Mouse (Mus musculus): ENCODE results near the gene Mycbp2. TPM values are rescaled to one million over a fixed set of nuclear protein-coding genes. Genes with fewer than 3 reads are reported as not detected.

Mycbp2 gene
- 20.2 and 22.7 TPM in 2 replicates for polyA plus RNA-seq (2016; fragmentation: Nextera tagmentation; extraction: Ambion mirVana)

DNA sequence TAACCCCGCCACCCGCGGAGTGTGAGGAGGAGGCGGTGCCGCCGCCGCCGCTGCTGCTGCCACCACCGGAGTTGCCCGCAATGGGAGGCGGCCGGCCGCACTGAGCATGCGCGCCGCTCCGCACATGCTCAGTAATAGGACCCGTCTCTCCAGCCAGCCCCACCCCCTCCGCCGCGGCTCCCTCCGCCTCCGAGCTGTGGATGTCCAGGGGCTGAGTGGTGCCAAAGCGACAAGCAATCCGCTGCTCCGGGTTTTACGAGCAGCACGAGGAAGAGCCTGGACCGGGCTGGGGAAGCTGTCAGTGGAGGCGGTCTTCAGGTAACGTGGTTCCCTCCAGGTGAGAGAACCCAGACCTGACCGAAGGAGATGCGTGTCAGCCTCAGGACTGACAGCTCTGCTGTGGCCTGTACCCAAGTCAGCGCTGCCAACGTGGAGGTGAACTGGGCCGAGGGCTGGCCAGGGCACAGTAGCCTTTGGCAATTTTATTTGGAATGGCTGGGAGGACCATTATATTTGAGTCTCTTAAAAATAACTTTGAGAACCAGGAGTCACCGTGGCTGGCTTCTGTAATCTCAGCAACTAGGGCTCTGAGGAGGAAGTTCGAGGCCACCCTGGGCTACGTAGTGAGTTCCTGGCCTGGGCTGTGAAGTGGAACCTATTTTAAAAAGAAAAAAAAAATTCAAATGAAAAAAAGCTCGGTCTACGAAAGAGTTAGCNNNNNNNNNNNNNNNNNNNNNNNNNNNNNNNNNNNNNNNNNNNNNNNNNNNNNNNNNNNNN is at the start of gene Mycbp2:
Mycbp2 (minus strand) TSS at position 86 of the 777 bp plus-strand sequence.
- Histone ChIP-seq H3K4me2 (peak within 1 kb of the TSS; percentile 75), H3K4me3 (replicated peaks) (peak within 1 kb of the TSS; percentile 82), H3K36me3 (no peaks in the 10 kb centered on the region), H3K27me3 (no peaks in the 10 kb centered on the region), H3K9ac (replicated peaks) (peak within 1 kb of the TSS; percentile 82), H3K9me3 (no peaks in the 10 kb centered on the region), H3K27ac (peak within 1 kb of the TSS; percentile 87), H3K4me1 (replicated peaks) (peaks cover 10% of the 10 kb centered on the region)
- WGBS = 6% methylated on average over 41 of the region's 41 CpGs
- peak; percentile 98 for ATAC-seq (ENCODE audit: insufficient number of reproducible peaks, insufficient read depth, low FRiP score, low TSS enrichment, low read depth)

DNA sequence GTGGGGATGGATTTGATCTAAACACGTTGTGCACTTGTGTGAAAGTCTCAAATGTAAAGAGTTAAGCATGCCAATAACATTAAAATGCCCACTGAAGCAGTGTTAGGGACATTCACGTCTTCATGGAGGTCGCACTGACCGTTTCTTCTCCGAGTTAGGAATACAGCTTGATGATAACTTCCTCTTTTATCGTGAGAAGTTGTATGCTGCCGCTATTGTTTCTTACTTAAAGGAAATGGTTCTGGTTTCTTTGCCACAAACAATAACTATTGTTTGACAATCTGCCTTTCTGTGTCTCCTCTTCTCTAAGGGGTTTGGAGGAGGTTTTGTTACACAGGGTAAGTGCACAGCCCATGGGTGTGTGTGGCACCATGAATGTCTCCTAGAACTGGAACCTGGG is 45.8 kb upstream of the Mycbp2 start:
- Histone ChIP-seq H3K9ac (replicated peaks) (no peak overlapping the region), H3K4me1 (replicated peaks) (no peaks in the 10 kb centered on the region), H3K27me3 (no peaks in the 10 kb centered on the region), H3K4me3 (replicated peaks) (no peak overlapping the region), H3K9me3 (no peaks in the 10 kb centered on the region), H3K4me2 (no peak overlapping the region), H3K36me3 (no peaks in the 10 kb centered on the region), H3K27ac (no peak overlapping the region)
- 89% methylated on average over 7 of the region's 7 CpGs for WGBS
- no peak for ATAC-seq (ENCODE audit: insufficient number of reproducible peaks, insufficient read depth, low FRiP score, low TSS enrichment, low read depth)

DNA sequence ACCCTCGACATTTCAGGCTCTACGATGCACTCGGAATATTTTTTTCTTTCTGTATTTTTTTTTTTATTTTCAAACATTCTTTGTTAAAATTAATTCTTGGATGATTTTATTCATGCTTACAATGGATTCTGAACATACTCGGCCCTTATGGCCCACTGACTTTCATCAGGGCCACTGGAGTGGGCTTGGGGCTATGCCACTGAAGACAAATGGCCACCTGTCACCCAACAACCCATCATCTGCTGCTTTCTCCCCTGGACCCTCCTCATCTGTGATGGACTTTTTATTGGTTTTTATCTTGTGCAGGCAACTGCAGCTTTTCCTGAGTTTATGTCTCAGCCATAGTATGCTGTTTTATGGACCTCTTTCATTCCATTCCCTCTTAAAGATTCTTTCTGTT is 40.8 kb upstream of the Mycbp2 start:
- H3K27me3 ChIP-seq = no peaks in the 10 kb centered on the region
- no peaks in the 10 kb centered on the region for H3K9me3 ChIP-seq
- no peak overlapping the region for H3K9ac ChIP-seq (replicated peaks)
- 88% methylated on average over 4 of the region's 4 CpGs for WGBS
- H3K36me3 ChIP-seq = no peaks in the 10 kb centered on the region
- ATAC-seq (ENCODE audit: insufficient number of reproducible peaks, insufficient read depth, low FRiP score, low TSS enrichment, low read depth) = no peak
- no peaks in the 10 kb centered on the region for H3K4me1 ChIP-seq (replicated peaks)
- H3K4me2 ChIP-seq = no peak overlapping the region
- H3K27ac ChIP-seq = no peak overlapping the region
- H3K4me3 ChIP-seq (replicated peaks) = no peak overlapping the region

DNA sequence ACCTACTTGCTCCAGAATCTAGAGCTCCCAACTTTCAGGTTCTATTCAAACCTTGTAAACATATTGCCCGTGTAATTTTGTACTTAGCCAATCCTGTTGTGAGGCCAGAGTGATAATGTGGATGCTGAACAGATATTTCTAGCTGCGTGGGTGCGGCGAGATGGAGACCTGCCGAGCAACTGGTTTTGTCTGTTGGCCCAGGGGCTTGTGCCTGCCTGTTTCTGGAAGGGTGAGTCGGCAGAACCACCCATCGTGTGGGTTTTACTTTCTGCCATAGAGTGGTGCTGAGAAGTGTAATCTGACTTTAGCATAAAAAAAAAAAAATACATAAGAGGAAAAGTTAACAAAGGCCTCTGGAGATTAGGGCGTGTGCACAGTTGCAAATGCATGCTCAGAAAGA is 40.3 kb upstream of the Mycbp2 start:
- Histone ChIP-seq H3K4me1 (replicated peaks) (no peaks in the 10 kb centered on the region), H3K9ac (replicated peaks) (no peak overlapping the region), H3K27me3 (no peaks in the 10 kb centered on the region), H3K4me2 (no peak overlapping the region), H3K9me3 (no peaks in the 10 kb centered on the region), H3K27ac (no peak overlapping the region), H3K4me3 (replicated peaks) (no peak overlapping the region), H3K36me3 (no peaks in the 10 kb centered on the region)
- WGBS = 76% methylated on average over 8 of the region's 8 CpGs
- ATAC-seq (ENCODE audit: insufficient number of reproducible peaks, insufficient read depth, low FRiP score, low TSS enrichment, low read depth) = no peak

DNA sequence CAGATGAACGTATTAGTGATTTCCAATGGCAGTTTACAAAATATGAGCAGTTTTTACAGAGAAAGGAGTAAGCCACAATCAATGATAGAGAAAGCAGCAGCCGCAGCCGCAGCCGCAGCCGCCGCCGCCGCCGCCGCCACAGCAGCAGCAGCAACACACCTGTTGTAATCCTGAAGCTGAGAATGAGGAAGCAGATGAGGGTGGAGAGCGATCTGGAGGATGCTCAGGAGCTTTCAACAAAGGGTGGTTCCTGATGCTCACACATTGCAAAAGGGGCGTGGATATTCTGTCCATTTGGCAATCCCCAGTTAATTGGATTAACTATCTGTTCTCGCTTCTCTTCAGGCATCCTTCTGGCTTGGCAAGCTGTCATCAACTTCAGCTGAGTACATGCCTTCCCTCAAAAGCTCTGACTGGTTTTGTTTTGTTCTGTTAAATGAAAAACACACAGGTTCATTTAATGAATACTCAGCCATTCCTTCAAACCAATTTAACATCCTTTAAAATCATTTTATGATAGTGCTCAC is 38.5 kb upstream of the Mycbp2 start:
- no peak overlapping the region for H3K27ac ChIP-seq
- H3K4me3 ChIP-seq (replicated peaks) = no peak overlapping the region
- no peaks in the 10 kb centered on the region for H3K27me3 ChIP-seq
- no peak overlapping the region for H3K4me2 ChIP-seq
- no peak for ATAC-seq (ENCODE audit: insufficient number of reproducible peaks, insufficient read depth, low FRiP score, low TSS enrichment, low read depth)
- 74% methylated on average over 13 of the region's 13 CpGs for WGBS
- no peaks in the 10 kb centered on the region for H3K4me1 ChIP-seq (replicated peaks)
- no peaks in the 10 kb centered on the region for H3K9me3 ChIP-seq
- no peak overlapping the region for H3K9ac ChIP-seq (replicated peaks)
- H3K36me3 ChIP-seq = no peaks in the 10 kb centered on the region

DNA sequence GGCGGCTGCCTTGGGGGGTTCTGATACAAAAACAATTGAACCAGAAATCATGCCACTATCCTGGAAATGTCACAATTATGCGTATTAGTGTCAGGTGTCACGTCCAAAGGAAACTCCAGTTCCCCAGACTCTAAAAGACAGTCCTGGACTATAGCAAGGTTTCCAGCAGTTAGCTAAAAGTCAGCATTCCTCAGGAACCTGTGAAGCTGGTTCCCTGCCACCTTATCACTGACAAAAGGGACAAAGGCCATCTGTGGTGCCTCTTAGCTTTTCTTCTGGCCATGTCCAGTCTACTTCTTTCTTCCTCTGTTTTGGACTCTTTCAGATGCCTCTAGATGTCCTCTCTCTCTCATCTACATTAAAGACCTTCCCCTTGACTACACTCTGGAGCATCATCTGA is 32.1 kb upstream of the Mycbp2 start:
- H3K9ac ChIP-seq (replicated peaks) = no peak overlapping the region
- H3K27me3 ChIP-seq = no peaks in the 10 kb centered on the region
- H3K9me3 ChIP-seq = no peaks in the 10 kb centered on the region
- no peak overlapping the region for H3K27ac ChIP-seq
- H3K36me3 ChIP-seq = no peaks in the 10 kb centered on the region
- 81% methylated on average over 3 of the region's 3 CpGs for WGBS
- no peaks in the 10 kb centered on the region for H3K4me1 ChIP-seq (replicated peaks)
- H3K4me3 ChIP-seq (replicated peaks) = no peak overlapping the region
- no peak for ATAC-seq (ENCODE audit: insufficient number of reproducible peaks, insufficient read depth, low FRiP score, low TSS enrichment, low read depth)
- no peak overlapping the region for H3K4me2 ChIP-seq

DNA sequence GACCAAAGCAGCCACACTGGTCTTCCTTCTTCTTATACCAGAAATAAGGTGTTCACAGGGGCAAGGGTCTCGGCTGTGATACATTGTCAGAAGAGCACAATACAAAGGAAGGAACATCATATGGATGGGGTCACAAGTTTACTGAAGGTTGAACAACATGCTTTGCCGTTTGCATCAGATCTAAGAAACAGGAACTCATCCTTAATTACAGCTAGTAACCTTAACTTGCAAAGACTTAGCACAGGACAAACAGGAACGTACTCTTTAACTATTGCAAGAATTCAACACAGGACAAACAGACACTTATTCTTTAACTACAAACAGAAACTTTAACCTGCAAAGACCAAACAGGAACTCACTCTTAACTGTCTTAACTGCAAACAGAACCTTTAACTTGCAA is 30.2 kb upstream of the Mycbp2 start:
- H3K9ac ChIP-seq (replicated peaks) = no peak overlapping the region
- H3K4me1 ChIP-seq (replicated peaks) = no peaks in the 10 kb centered on the region
- H3K9me3 ChIP-seq = no peaks in the 10 kb centered on the region
- WGBS = 80% methylated on average over 3 of the region's 3 CpGs
- no peaks in the 10 kb centered on the region for H3K36me3 ChIP-seq
- no peak overlapping the region for H3K4me3 ChIP-seq (replicated peaks)
- no peak for ATAC-seq (ENCODE audit: insufficient number of reproducible peaks, insufficient read depth, low FRiP score, low TSS enrichment, low read depth)
- no peak overlapping the region for H3K4me2 ChIP-seq
- H3K27ac ChIP-seq = no peak overlapping the region
- H3K27me3 ChIP-seq = no peaks in the 10 kb centered on the region

DNA sequence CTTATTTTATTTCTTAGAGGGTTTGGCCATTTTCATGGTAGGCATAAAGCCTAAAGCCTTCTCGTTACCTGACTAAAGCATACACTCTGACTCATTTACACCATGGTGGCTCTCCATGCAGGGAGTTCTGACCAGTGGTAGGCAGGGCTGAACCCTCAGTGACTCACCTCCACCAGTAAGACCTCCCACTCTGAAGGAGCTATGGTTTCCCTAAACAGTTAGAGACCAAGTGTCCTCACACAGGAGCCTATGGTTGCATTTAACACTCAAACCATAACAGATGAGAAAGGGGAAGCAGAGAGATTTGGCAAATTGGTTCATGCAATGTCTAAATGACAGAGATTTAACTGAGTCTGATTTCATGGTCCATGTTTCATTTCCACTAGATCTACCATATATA is 28.9 kb upstream of the Mycbp2 start:
- H3K9me3 ChIP-seq = no peaks in the 10 kb centered on the region
- no peak overlapping the region for H3K4me3 ChIP-seq (replicated peaks)
- no peaks in the 10 kb centered on the region for H3K4me1 ChIP-seq (replicated peaks)
- H3K9ac ChIP-seq (replicated peaks) = no peak overlapping the region
- no peak overlapping the region for H3K4me2 ChIP-seq
- no peaks in the 10 kb centered on the region for H3K36me3 ChIP-seq
- H3K27ac ChIP-seq = no peak overlapping the region
- no peaks in the 10 kb centered on the region for H3K27me3 ChIP-seq
- no peak for ATAC-seq (ENCODE audit: insufficient number of reproducible peaks, insufficient read depth, low FRiP score, low TSS enrichment, low read depth)
- WGBS = 87% methylated on average over 1 of the region's 1 CpGs

DNA sequence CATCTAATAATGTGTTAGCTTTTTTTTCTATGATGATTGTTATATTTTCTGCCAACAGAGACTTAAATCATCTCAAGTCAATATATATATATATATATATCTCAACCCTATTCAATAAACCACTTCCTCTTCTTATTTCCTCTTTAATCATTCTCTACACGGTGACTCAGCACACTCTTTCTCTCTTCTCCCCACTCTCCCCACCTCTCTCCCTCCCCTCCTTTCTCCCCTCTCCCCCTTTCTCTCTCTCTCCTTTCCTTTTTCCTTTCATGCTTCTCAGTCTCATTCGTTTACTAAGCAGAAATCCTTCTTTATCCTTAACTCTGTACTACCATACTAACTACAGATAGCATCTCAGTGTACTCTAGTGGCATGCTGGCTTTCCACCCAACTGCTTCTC is 16.6 kb upstream of the Mycbp2 start:
- H3K27me3 ChIP-seq = no peaks in the 10 kb centered on the region
- H3K4me1 ChIP-seq (replicated peaks) = no peaks in the 10 kb centered on the region
- 53% methylated on average over 2 of the region's 2 CpGs for WGBS
- no peak overlapping the region for H3K27ac ChIP-seq
- no peaks in the 10 kb centered on the region for H3K9me3 ChIP-seq
- ATAC-seq (ENCODE audit: insufficient number of reproducible peaks, insufficient read depth, low FRiP score, low TSS enrichment, low read depth) = no peak
- H3K4me2 ChIP-seq = no peak overlapping the region
- no peaks in the 10 kb centered on the region for H3K36me3 ChIP-seq
- no peak overlapping the region for H3K9ac ChIP-seq (replicated peaks)
- no peak overlapping the region for H3K4me3 ChIP-seq (replicated peaks)

DNA sequence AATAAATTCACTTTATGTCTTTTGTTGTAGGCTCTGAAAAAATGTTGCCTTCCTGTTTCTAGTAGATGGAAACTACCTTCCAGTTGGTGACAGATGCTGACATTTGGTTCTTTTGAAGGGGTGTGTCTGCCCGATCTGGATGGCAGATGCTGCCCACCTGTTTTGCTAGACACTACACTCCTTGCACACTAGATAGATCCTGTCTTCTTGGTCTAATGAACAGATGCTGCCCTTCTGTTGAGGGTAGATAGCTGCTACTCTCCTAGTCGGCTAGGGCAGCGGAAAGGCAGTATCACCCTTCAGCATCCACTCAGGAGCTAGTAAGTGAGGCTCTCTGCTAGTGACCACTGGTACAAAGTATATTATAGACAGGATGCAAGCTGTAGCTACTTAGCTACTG is 9.5 kb upstream of the Mycbp2 start:
- Histone ChIP-seq H3K9me3 (no peaks in the 10 kb centered on the region), H3K9ac (replicated peaks) (no peak overlapping the region), H3K4me2 (no peak overlapping the region), H3K27ac (no peak overlapping the region), H3K4me1 (replicated peaks) (0 out of 2 replicates have a peak, but pooled peaks cover 3% of the 10 kb centered on the region), H3K36me3 (no peaks in the 10 kb centered on the region), H3K4me3 (replicated peaks) (no peak overlapping the region), H3K27me3 (no peaks in the 10 kb centered on the region)
- WGBS = 74% methylated on average over 3 of the region's 3 CpGs
- ATAC-seq (ENCODE audit: insufficient number of reproducible peaks, insufficient read depth, low FRiP score, low TSS enrichment, low read depth) = no peak

DNA sequence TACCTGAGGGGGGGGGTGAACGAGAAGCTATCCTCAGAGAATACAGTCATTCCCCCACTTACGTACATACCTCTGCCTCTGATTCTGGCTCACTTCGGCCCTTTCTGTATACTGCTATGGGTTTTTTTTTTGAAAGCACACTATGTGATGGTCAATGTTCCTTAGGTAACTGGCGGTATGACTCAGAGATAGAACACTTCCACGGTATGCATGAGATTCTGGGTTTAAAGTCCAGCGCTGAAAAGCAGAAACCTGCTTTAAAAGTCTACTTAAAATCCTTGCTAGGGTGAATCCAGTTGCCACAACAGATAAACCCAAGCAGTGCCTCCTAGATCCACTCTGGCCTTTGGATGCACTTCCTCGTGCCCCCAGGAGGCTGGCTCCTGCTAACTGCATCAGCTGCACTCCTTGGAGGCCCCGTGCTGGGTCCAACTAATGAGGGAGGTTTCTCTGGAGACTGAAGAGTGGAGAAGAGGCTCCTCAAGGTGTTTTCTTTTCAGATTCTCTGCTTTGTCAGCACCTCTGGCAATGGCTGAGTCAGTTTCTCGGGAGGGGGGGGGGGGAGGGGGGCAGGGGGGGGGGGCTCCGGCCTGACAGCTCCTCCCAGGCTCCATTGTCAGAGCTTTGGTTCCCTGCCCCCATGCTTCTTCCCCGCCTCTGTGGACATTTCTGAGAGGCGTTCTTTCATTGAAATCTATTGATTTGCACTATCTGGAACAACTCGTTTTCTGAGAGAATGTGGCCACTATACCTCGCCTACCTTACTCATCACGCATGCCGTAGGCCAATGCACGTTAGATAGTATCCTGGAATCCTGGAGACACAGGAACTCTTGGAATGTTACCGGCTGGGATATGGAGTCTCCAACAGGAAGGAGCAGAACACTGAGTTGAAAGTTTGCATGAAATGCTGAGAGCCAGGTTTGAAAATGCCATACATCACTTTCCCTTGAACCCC is 8.1 kb upstream of the Mycbp2 start:
- H3K36me3 ChIP-seq = no peaks in the 10 kb centered on the region
- H3K9ac ChIP-seq (replicated peaks) = no peak overlapping the region
- H3K9me3 ChIP-seq = no peaks in the 10 kb centered on the region
- no peaks in the 10 kb centered on the region for H3K27me3 ChIP-seq
- H3K27ac ChIP-seq = no peak overlapping the region
- H3K4me2 ChIP-seq = no peak overlapping the region; the same call in 1 of the 2 replicates
- no peak overlapping the region for H3K4me3 ChIP-seq (replicated peaks)
- 0 out of 2 replicates have a peak, but pooled peaks cover 3% of the 10 kb centered on the region for H3K4me1 ChIP-seq (replicated peaks)
- no peak for ATAC-seq (ENCODE audit: insufficient number of reproducible peaks, insufficient read depth, low FRiP score, low TSS enrichment, low read depth)
- 43% methylated on average over 16 of the region's 18 CpGs for WGBS
